Mouse (Mus musculus) lung, adult 2 months (tissue): ENCODE measurements around the gene Olfr1440.

Experiments used
- CTCF ChIP-seq: fragments of 200-500 bp; IDR thresholded peaks from 2 replicates; pipeline ENCODE4 v1.5.1; 2011; ENCODE audit warnings: mild to moderate bottlenecking, low read length, control low read depth; ENCODE audit not compliant: insufficient read depth
- POLR2A ChIP-seq: fragments of 200-500 bp; IDR thresholded peaks from 2 replicates; pipeline ENCODE4 v1.6.1; 2011; ENCODE audit warnings: low read depth, mild to moderate bottlenecking, control low read depth, low read length, borderline replicate concordance; ENCODE audit errors: extremely low read depth

DNA sequence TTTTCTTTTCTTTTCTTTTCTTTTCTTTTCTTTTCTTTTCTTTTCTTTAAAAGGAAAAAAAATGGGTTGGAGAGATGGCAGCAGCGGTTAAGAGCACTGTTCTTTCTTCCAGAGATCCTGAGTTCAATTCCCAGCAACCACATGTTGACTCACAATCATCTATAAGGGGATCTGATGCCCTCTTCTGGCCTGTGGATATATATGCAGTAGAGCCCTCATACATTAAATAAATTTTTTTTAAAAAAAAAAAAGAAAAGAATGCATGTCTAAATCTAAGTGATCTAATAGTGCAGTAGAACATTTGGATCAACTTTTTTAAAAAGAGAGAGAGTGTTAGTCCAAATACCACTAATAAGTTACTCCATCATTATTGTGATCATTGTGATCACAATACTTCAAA lies 34.6 kb downstream of the Olfr1440 start:
- TF ChIP-seq CTCF (no peak), POLR2A (no peak)
